Comparison of ENCODE assay signal across 8 mouse cellular contexts in the genomic region with DNA sequence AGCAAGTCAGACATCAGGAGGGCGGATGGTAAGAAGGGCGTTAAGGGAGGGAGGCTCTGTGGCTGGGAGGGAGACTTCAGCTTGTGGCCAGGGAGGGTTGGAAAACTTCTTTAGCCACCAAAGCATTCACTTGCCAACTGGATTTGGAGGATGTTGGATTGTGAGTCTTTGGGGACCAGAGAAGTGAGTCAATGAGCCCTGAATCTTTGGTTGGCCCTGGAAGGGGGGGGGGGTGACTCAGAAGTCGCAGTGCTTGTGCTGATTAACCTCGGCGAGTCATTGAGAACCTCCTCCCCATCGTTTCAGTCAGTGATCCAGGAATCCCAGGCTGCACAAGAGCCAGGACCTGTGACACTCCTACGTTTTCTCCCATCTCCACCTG. TPM values are rescaled to one million over a fixed set of nuclear protein-coding genes. Genes with fewer than 3 reads are reported as not detected.
DNase-seq lines count a peak whose midpoint lies in the region; ATAC-seq and TF ChIP-seq lines count a peak whose summit lies in the region.

No protein-coding gene starts in this region.

- intact Hi-C loops in left cerebral cortex, postnatal 4 days (cut with DNase I): loop anchor here (5.0 to 10.0 kb wide), 5 partner anchors 95 to 722 kb away; no protein-coding TSS in a partner anchor

- H3K4me2 ChIP-seq in kidney, postnatal 0 days (ENCODE audit: low read length): peak overlapping the region; percentile 91
- peak overlapping the region; percentile 77 for H3K4me2 ChIP-seq in heart, embryonic 15.5 days

- peaks cover 12% of the 10 kb centered on the region for H3K4me1 ChIP-seq in kidney, postnatal 0 days (replicated peaks; ENCODE audit: insufficient read depth, low read length)
- peaks cover 27% of the 10 kb centered on the region for H3K4me1 ChIP-seq in heart, embryonic 15.5 days (replicated peaks)

- no peak for DNase-seq in kidney, postnatal 0 days (ENCODE audit: low spot score)
- no peak for DNase-seq in kidney, adult 11 months
- DNase-seq in brain, adult 2 months (ENCODE audit: low read depth, low spot score): peak; percentile 76
- no peak for DNase-seq in left cerebral cortex, postnatal 4 days
- DNase-seq in ovary, postnatal 10 days (ENCODE audit: low spot score): no peak
- no peak for DNase-seq in lung, postnatal 10 days

- no peak for TF ChIP-seq CTCF in kidney, postnatal 0 days (IDR thresholded peaks at IDR 0.05; ENCODE audit: low read depth)

- H3K27ac ChIP-seq in kidney, postnatal 0 days: 0 out of 2 replicates have a peak overlapping the region, but pooled peaks have one; percentile 75
- 0 out of 2 replicates have a peak overlapping the region, but pooled peaks have one; percentile 82 for H3K27ac ChIP-seq in heart, embryonic 15.5 days
- H3K27ac ChIP-seq in macrophage: no peak overlapping the region

- H3K9me3 ChIP-seq in kidney, postnatal 0 days (replicated peaks; ENCODE audit: low read length): no peaks in the 10 kb centered on the region
- H3K9me3 ChIP-seq in heart, embryonic 15.5 days (replicated peaks): no peaks in the 10 kb centered on the region

- no peaks in the 10 kb centered on the region for H3K27me3 ChIP-seq in kidney, postnatal 0 days (ENCODE audit: insufficient read depth, low read length)
- peaks cover 4% of the 10 kb centered on the region; the same call in 1 of the 2 replicates for H3K27me3 ChIP-seq in heart, embryonic 15.5 days

- peak overlapping the region; percentile 87 for H3K4me3 ChIP-seq in kidney, postnatal 0 days (replicated peaks; ENCODE audit: low read depth, low read length)
- H3K4me3 ChIP-seq in heart, embryonic 15.5 days: peak overlapping the region; percentile 75
- peak overlapping the region; percentile 38 for H3K4me3 ChIP-seq in macrophage (ENCODE audit: inconsistent target)

- WGBS in kidney, postnatal 0 days: 9% methylated on average over 7 of the region's 7 CpGs
- whole genome bisulfite sequencing in heart, embryonic 15.5 days: 8% methylated on average over 7 of the region's 7 CpGs
- WGBS in macrophage (ENCODE audit: missing documents): 5% methylated on average over 7 of the region's 7 CpGs

- no peak for ATAC-seq in kidney, postnatal 0 days (replicated peaks; ENCODE audit: low FRiP score, low read depth)
- ATAC-seq in heart, embryonic 15.5 days (replicated peaks; ENCODE audit: insufficient number of reproducible peaks, insufficient read depth, low FRiP score, low read depth): no peak

- H3K79me2 ChIP-seq in macrophage (ENCODE audit: inconsistent target): peaks cover 36% of the 10 kb centered on the region; the same call in 1 of the 2 replicates

- no peaks in the 10 kb centered on the region for H3K36me3 ChIP-seq in kidney, postnatal 0 days (ENCODE audit: insufficient read depth, low read length)
- H3K36me3 ChIP-seq in heart, embryonic 15.5 days: no peaks in the 10 kb centered on the region
- H3K36me3 ChIP-seq in macrophage (ENCODE audit: inconsistent target): no peaks in the 10 kb centered on the region

- H3K9ac ChIP-seq in kidney, postnatal 0 days (ENCODE audit: low read depth, low read length): peak overlapping the region; percentile 75; the same call in 1 of the 2 replicates
- peak overlapping the region; percentile 68; the same call in 1 of the 2 replicates for H3K9ac ChIP-seq in heart, embryonic 15.5 days

RNA-seq across cellular contexts. Expression of gene Xylt1, which starts 0.8 kb away (rescaled TPM):
- 1.6 and 1.7 TPM in 2 replicates for polyA plus RNA-seq in kidney, postnatal 0 days (2015; fragmentation: Nextera tagmentation; extraction: Ambion mirVana)
- 0.91 and 1.3 TPM in 2 replicates for polyA plus RNA-seq in heart, embryonic 15.5 days (2015; fragmentation: Nextera tagmentation; extraction: Ambion mirVana)
- total RNA-seq in macrophage (2018; cell fraction: chromatin; rRNA removed): 10 to 100 TPM in 12 of 26 experiments, 1 to 10 TPM in 14; 1.8 to 48.9 (median 7.7) TPM
- total RNA-seq in macrophage (2018; cell fraction: cytosol; rRNA removed): 10 to 100 TPM in 12 of 26 experiments, 1 to 10 TPM in 13, under 1 TPM in 1; 0.91 to 15.3 (median 5.2) TPM
- total RNA-seq in macrophage (2018; cell fraction: nucleus; rRNA removed): 10 to 100 TPM in 12 of 26 experiments, 1 to 10 TPM in 14; 2.7 to 37.4 (median 6.5) TPM
- polyA plus RNA-seq in macrophage (2018): 3.5 to 7.9 TPM (median 5.9 TPM) in 3 replicates
- total RNA-seq in left cerebral cortex, postnatal 4 days (2021): 10 to 100 TPM; 53.5 to 56.6 TPM
